Mouse (Mus musculus): Measurements from ENCODE around the gene Sdr39u1. TPM values are rescaled to one million over a fixed set of nuclear protein-coding genes. Genes with fewer than 3 reads are reported as not detected.

The Sdr39u1 gene
- polyA plus RNA-seq, 1 experiment from 2014 or later, result 69.9 TPM

GRCm38 (mm10) chr14:55850885-55851284 lies 49.2 kb downstream of the Sdr39u1 start:
- no peaks in the 10 kb centered on the region for H3K36me3 ChIP-seq
- no peak for ATAC-seq (ENCODE audit: insufficient number of reproducible peaks, insufficient read depth, low FRiP score, low TSS enrichment)
- H3K4me3 ChIP-seq, result no peak overlapping the region
- H3K27ac ChIP-seq, result no peak overlapping the region
- peaks cover 28% of the 10 kb centered on the region for H3K4me1 ChIP-seq
- H3K9ac ChIP-seq, result no peak overlapping the region
- H3K9me3 ChIP-seq, result no peaks in the 10 kb centered on the region
- H3K4me2 ChIP-seq (replicated peaks), result no peak overlapping the region
- WGBS, result 70% methylated on average over 6 of the region's 6 CpGs
- H3K27me3 ChIP-seq, result no peaks in the 10 kb centered on the region

Other genes with a start within 250 kb of the Sdr39u1 start
- gene Mdp1, start 239.8 kb downstream of the Sdr39u1 start, polyA plus RNA-seq (2016; fragmentation: Nextera tagmentation; extraction: Ambion mirVana), result 64.9 and 66.4 TPM in 2 replicates
- gene Gmpr2, start 228.4 kb downstream of the Sdr39u1 start, polyA plus RNA-seq (2016; fragmentation: Nextera tagmentation; extraction: Ambion mirVana), result 74.7 and 78.3 TPM in 2 replicates
- gene Nedd8, start 228.2 kb downstream of the Sdr39u1 start, polyA plus RNA-seq (2016; fragmentation: Nextera tagmentation; extraction: Ambion mirVana), result 585 and 596 TPM in 2 replicates
- 54.1 and 54.2 TPM in 2 replicates for gene Tinf2, start 218.5 kb downstream of the Sdr39u1 start, polyA plus RNA-seq (2016; fragmentation: Nextera tagmentation; extraction: Ambion mirVana)
- gene Tgm1, start 186.4 kb downstream of the Sdr39u1 start, polyA plus RNA-seq (2016; fragmentation: Nextera tagmentation; extraction: Ambion mirVana), result 1.6 and 1.7 TPM in 2 replicates
- gene Rabggta, start 178.0 kb downstream of the Sdr39u1 start, polyA plus RNA-seq (2016; fragmentation: Nextera tagmentation; extraction: Ambion mirVana), result 27.8 and 30.3 TPM in 2 replicates
- 81.5 and 86.7 TPM in 2 replicates for gene Dhrs1, start 154.6 kb downstream of the Sdr39u1 start, polyA plus RNA-seq (2016; fragmentation: Nextera tagmentation; extraction: Ambion mirVana)
- 51.0 and 57.3 TPM in 2 replicates for gene Nop9, start 154.6 kb downstream of the Sdr39u1 start, polyA plus RNA-seq (2016; fragmentation: Nextera tagmentation; extraction: Ambion mirVana)
- gene Cideb, start 141.8 kb downstream of the Sdr39u1 start, polyA plus RNA-seq (2016; fragmentation: Nextera tagmentation; extraction: Ambion mirVana), result 0.19 and 0.50 TPM in 2 replicates
- 0.55 and 0.60 TPM in 2 replicates for gene Ltb4r2, start 138.9 kb downstream of the Sdr39u1 start, polyA plus RNA-seq (2016; fragmentation: Nextera tagmentation; extraction: Ambion mirVana)
- 0.48 and 0.60 TPM in 2 replicates for gene Ltb4r1, start 134.3 kb downstream of the Sdr39u1 start, polyA plus RNA-seq (2016; fragmentation: Nextera tagmentation; extraction: Ambion mirVana)
- 21.3 and 24.2 TPM in 2 replicates for gene Adcy4, start 116.2 kb downstream of the Sdr39u1 start, polyA plus RNA-seq (2016; fragmentation: Nextera tagmentation; extraction: Ambion mirVana)
- 45.5 and 50.3 TPM in 2 replicates for gene Ripk3, start 111.4 kb downstream of the Sdr39u1 start, polyA plus RNA-seq (2016; fragmentation: Nextera tagmentation; extraction: Ambion mirVana)
- 154 and 161 TPM in 2 replicates for gene Nfatc4, start 77.1 kb downstream of the Sdr39u1 start, polyA plus RNA-seq (2016; fragmentation: Nextera tagmentation; extraction: Ambion mirVana)
- 41.4 and 41.7 TPM in 2 replicates for gene Nynrin, start 46.3 kb downstream of the Sdr39u1 start, polyA plus RNA-seq (2016; fragmentation: Nextera tagmentation; extraction: Ambion mirVana)
- 0.28 and 0.42 TPM in 2 replicates for gene Cbln3, start 15.9 kb downstream of the Sdr39u1 start, polyA plus RNA-seq (2016; fragmentation: Nextera tagmentation; extraction: Ambion mirVana)
- gene Khnyn, start 15.3 kb downstream of the Sdr39u1 start, polyA plus RNA-seq (2016; fragmentation: Nextera tagmentation; extraction: Ambion mirVana), result 31.6 and 31.8 TPM in 2 replicates
- gene Cma1, start 44.4 kb upstream of the Sdr39u1 start, polyA plus RNA-seq (2016; fragmentation: Nextera tagmentation; extraction: Ambion mirVana), result 0.60 and 0.85 TPM in 2 replicates
- gene Cma2, start 50.7 kb upstream of the Sdr39u1 start, polyA plus RNA-seq (2016; fragmentation: Nextera tagmentation; extraction: Ambion mirVana), result not detected in 2 replicates
- gene Mcpt1, start 117.7 kb upstream of the Sdr39u1 start, polyA plus RNA-seq (2016; fragmentation: Nextera tagmentation; extraction: Ambion mirVana), result not detected in 2 replicates
- gene Mcpt9, start 130.2 kb upstream of the Sdr39u1 start, polyA plus RNA-seq (2016; fragmentation: Nextera tagmentation; extraction: Ambion mirVana), result not detected in 2 replicates
- not detected in 2 replicates for gene Mcpt2, start 141.7 kb upstream of the Sdr39u1 start, polyA plus RNA-seq (2016; fragmentation: Nextera tagmentation; extraction: Ambion mirVana)
- gene Mcpt4, start 162.0 kb upstream of the Sdr39u1 start, polyA plus RNA-seq (2016; fragmentation: Nextera tagmentation; extraction: Ambion mirVana), result not detected in 2 replicates
- not detected in 2 replicates for gene Mcpt8, start 185.0 kb upstream of the Sdr39u1 start, polyA plus RNA-seq (2016; fragmentation: Nextera tagmentation; extraction: Ambion mirVana)
- not detected in 2 replicates for gene Ctsg, start 202.3 kb upstream of the Sdr39u1 start, polyA plus RNA-seq (2016; fragmentation: Nextera tagmentation; extraction: Ambion mirVana)
- gene Gzme, start 220.3 kb upstream of the Sdr39u1 start, polyA plus RNA-seq (2016; fragmentation: Nextera tagmentation; extraction: Ambion mirVana), result not detected in 2 replicates
- not detected in 2 replicates for gene Gzmd, start 232.3 kb upstream of the Sdr39u1 start, polyA plus RNA-seq (2016; fragmentation: Nextera tagmentation; extraction: Ambion mirVana)

Measured in embryonic facial prominence, embryonic 12.5 days (tissue).